Mouse (Mus musculus) midbrain, embryonic 11.5 days (tissue): ENCODE results near the gene Atxn3. TPM values are rescaled to one million over a fixed set of nuclear protein-coding genes. Genes with fewer than 3 reads are reported as not detected.

Experiments used
- ATAC-seq: fragments of 200-750 bp; cut with Nextera tagmentation; 2 replicates; pipeline ENCODE4 v1.8.0; 2017; ENCODE audit warnings: moderate TSS enrichment, moderate library complexity; ENCODE audit not compliant: low FRiP score
- DNase-seq: peaks from one replicate; pipeline ENCODE4 v3.0.0; 2015; ENCODE audit warnings: low spot score; ENCODE audit errors: missing footprints
- H3K27ac ChIP-seq: fragments of 300-500 bp; sonication (generic); 2 replicates; pipeline ENCODE4 v1.5.1; 2014; ENCODE audit warnings: low read depth, low read length
- H3K27me3 ChIP-seq: fragments of 300-500 bp; sonication (generic); 2 replicates; pipeline ENCODE4 v1.6.1; 2014; ENCODE audit warnings: mild to moderate bottlenecking, low read length, moderate library complexity, mixed read lengths; ENCODE audit not compliant: control insufficient read depth, insufficient read depth
- H3K36me3 ChIP-seq: fragments of 300-500 bp; sonication (generic); 2 replicates; pipeline ENCODE4 v1.6.1; 2014; ENCODE audit warnings: mild to moderate bottlenecking, low read length, moderate library complexity, mixed read lengths; ENCODE audit not compliant: control insufficient read depth, insufficient read depth
- H3K4me1 ChIP-seq: fragments of 300-500 bp; sonication (generic); 2 replicates; pipeline ENCODE4 v1.6.1; 2014; ENCODE audit warnings: low read length; ENCODE audit not compliant: control insufficient read depth, insufficient read depth
- H3K4me2 ChIP-seq: fragments of 300-500 bp; sonication (generic); 2 replicates; pipeline ENCODE4 v1.6.1; 2014; ENCODE audit warnings: mild to moderate bottlenecking, moderate library complexity
- H3K4me3 ChIP-seq: fragments of 300-500 bp; sonication (generic); 2 replicates; pipeline ENCODE4 v1.5.1; 2014; ENCODE audit warnings: low read depth, low read length
- H3K9ac ChIP-seq: fragments of 300-500 bp; sonication (generic); 2 replicates; pipeline ENCODE4 v1.6.1; 2014; ENCODE audit warnings: low read length
- H3K9me3 ChIP-seq: fragments of 300-500 bp; sonication (generic); 2 replicates; pipeline ENCODE4 v1.6.1; 2016; ENCODE audit warnings: low read length; ENCODE audit not compliant: control insufficient read depth
- WGBS: fragments of 180-500 bp; shearing (Covaris S2); extraction: QIAGEN DNeasy Blood & Tissue Kit; methylation state at CpG from one replicate; pipeline ENCODE4 v1.1.7; 2014; 5-methylcytosine and 5-hydroxymethylcytosine counted together
- polyA plus RNA-seq: library from polyadenylated mRNA; unstranded; fragments of >200 nt; fragmentation: Nextera tagmentation; extraction: Ambion mirVana; gene quantifications from 2 replicates; pipeline ENCODE4 v1.2.1, GENCODE M21; 2014

The Atxn3 gene
- polyA plus RNA-seq, 1 experiment from 2014 or later = 19.2 TPM

- Histone ChIP-seq H3K9ac (no peak overlapping the region), H3K36me3 (peaks cover 7% of the 10 kb centered on the region), H3K4me2 (no peak overlapping the region), H3K27ac (no peak overlapping the region), H3K27me3 (no peaks in the 10 kb centered on the region), H3K4me3 (no peak overlapping the region), H3K9me3 (no peaks in the 10 kb centered on the region), H3K4me1 (no peaks in the 10 kb centered on the region)
- 95% methylated on average over 3 of the region's 3 CpGs for WGBS
- ATAC-seq (no peak), DNase-seq (no peak)
Observed at GRCm38 (mm10) chr12:101935223-101935622, 22.8 kb downstream of the Atxn3 start.

- no peak overlapping the region for H3K4me3 ChIP-seq
- H3K4me2 ChIP-seq = no peak overlapping the region
- no peak overlapping the region for H3K9ac ChIP-seq
- H3K9me3 ChIP-seq = no peaks in the 10 kb centered on the region
- no peak for ATAC-seq
- H3K4me1 ChIP-seq = no peaks in the 10 kb centered on the region
- no peak for DNase-seq
- 83% methylated on average over 1 of the region's 1 CpGs for WGBS
- H3K36me3 ChIP-seq = peaks cover 10% of the 10 kb centered on the region; the same call in 1 of the 2 replicates
- no peak overlapping the region for H3K27ac ChIP-seq
- H3K27me3 ChIP-seq = no peaks in the 10 kb centered on the region
Observed at GRCm38 (mm10) chr12:101928423-101928822, 29.6 kb downstream of the Atxn3 start.

- DNase-seq = peak; percentile 61
- Histone ChIP-seq H3K9ac (no peak overlapping the region), H3K4me1 (no peaks in the 10 kb centered on the region), H3K27me3 (no peaks in the 10 kb centered on the region), H3K9me3 (no peaks in the 10 kb centered on the region), H3K36me3 (peaks cover 8% of the 10 kb centered on the region; the same call in 1 of the 2 replicates), H3K27ac (no peak overlapping the region), H3K4me3 (no peak overlapping the region), H3K4me2 (no peak overlapping the region)
- 85% methylated on average over 6 of the region's 6 CpGs for WGBS
- no peak for ATAC-seq
Observed at GRCm38 (mm10) chr12:101922313-101922712, 35.7 kb downstream of the Atxn3 start.

- Histone ChIP-seq H3K27me3 (no peaks in the 10 kb centered on the region), H3K4me2 (no peak overlapping the region), H3K9ac (no peak overlapping the region), H3K4me3 (no peak overlapping the region), H3K9me3 (no peaks in the 10 kb centered on the region), H3K27ac (no peak overlapping the region), H3K36me3 (peaks cover 5% of the 10 kb centered on the region; the same call in 1 of the 2 replicates), H3K4me1 (no peaks in the 10 kb centered on the region)
- 87% methylated on average over 3 of the region's 3 CpGs for WGBS
- DNase-seq = no peak
- ATAC-seq = no peak
Observed at GRCm38 (mm10) chr12:101919847-101920246, 38.2 kb downstream of the Atxn3 start.

GRCm38 (mm10) chr12:101917165-101917564 is 40.9 kb downstream of the Atxn3 start:
- Histone ChIP-seq H3K4me3 (no peak overlapping the region), H3K9me3 (no peaks in the 10 kb centered on the region), H3K4me2 (no peak overlapping the region), H3K4me1 (peaks cover 2% of the 10 kb centered on the region; the same call in 1 of the 2 replicates), H3K27me3 (no peaks in the 10 kb centered on the region), H3K27ac (no peak overlapping the region), H3K9ac (no peak overlapping the region), H3K36me3 (no peaks in the 10 kb centered on the region)
- ATAC-seq (no peak), DNase-seq (peak; percentile 39)

- Histone ChIP-seq H3K27me3 (no peaks in the 10 kb centered on the region), H3K4me1 (peaks cover 7% of the 10 kb centered on the region; the same call in 1 of the 2 replicates), H3K9me3 (no peaks in the 10 kb centered on the region), H3K4me2 (peak within 1 kb of the TSS; percentile 82), H3K27ac (peak within 1 kb of the TSS; percentile 61; the same call in 1 of the 2 replicates), H3K36me3 (peaks cover 5% of the 10 kb centered on the region; the same call in 1 of the 2 replicates), H3K9ac (peak within 1 kb of the TSS; percentile 91), H3K4me3 (peak within 1 kb of the TSS; percentile 86)
- peak; percentile 97 for DNase-seq
- WGBS = under 1% methylated on average over 68 of the region's 69 CpGs
- peak; percentile 97 for ATAC-seq
Observed at GRCm38 (mm10) chr12:101912626-101913490, 45.2 kb downstream of the Atxn3 start, which contains the start of gene Trip11. TSS of gene Trip11 (minus strand) at chr12:101913267.

- WGBS = 90% methylated on average over 3 of the region's 3 CpGs
- no peak overlapping the region; the same call in 1 of the 2 replicates for H3K9ac ChIP-seq
Observed at GRCm38 (mm10) chr12:101911346-101911745, 46.7 kb downstream of the Atxn3 start.

GRCm38 (mm10) chr12:101910360-101910759 is 47.7 kb downstream of the Atxn3 start:
- no peak for ATAC-seq
- H3K4me2 ChIP-seq = no peak overlapping the region
- no peaks in the 10 kb centered on the region for H3K27me3 ChIP-seq
- peak; percentile 62 for DNase-seq
- no peak overlapping the region for H3K9ac ChIP-seq
- H3K4me1 ChIP-seq = peaks cover 7% of the 10 kb centered on the region; the same call in 1 of the 2 replicates
- H3K27ac ChIP-seq = no peak overlapping the region
- H3K36me3 ChIP-seq = peaks cover 5% of the 10 kb centered on the region; the same call in 1 of the 2 replicates
- 94% methylated on average over 6 of the region's 6 CpGs for WGBS
- H3K4me3 ChIP-seq = no peak overlapping the region
- H3K9me3 ChIP-seq = no peaks in the 10 kb centered on the region

More at GRCm38 (mm10) chr12:101911346-101911745, 46.7 kb downstream of the Atxn3 start:
- Histone ChIP-seq H3K27ac (no peak overlapping the region), H3K4me2 (peak overlapping the region; percentile 82), H3K4me3 (no peak overlapping the region), H3K27me3 (no peaks in the 10 kb centered on the region), H3K9me3 (no peaks in the 10 kb centered on the region), H3K36me3 (peaks cover 5% of the 10 kb centered on the region; the same call in 1 of the 2 replicates), H3K4me1 (peaks cover 7% of the 10 kb centered on the region; the same call in 1 of the 2 replicates)
- ATAC-seq = no peak
- peak; percentile 67 for DNase-seq

- H3K4me1 ChIP-seq = no peaks in the 10 kb centered on the region
- no peak overlapping the region for H3K9ac ChIP-seq
- no peaks in the 10 kb centered on the region for H3K27me3 ChIP-seq
- no peak overlapping the region for H3K27ac ChIP-seq
- ATAC-seq (no peak), DNase-seq (no peak)
- H3K4me2 ChIP-seq = no peak overlapping the region
- no peak overlapping the region for H3K4me3 ChIP-seq
- WGBS = 95% methylated on average over 12 of the region's 12 CpGs
- H3K9me3 ChIP-seq = no peaks in the 10 kb centered on the region
- H3K36me3 ChIP-seq = peaks cover 5% of the 10 kb centered on the region; the same call in 1 of the 2 replicates
Observed at GRCm38 (mm10) chr12:101905817-101906216, 52.2 kb downstream of the Atxn3 start.
